Mouse (Mus musculus): ENCODE results near the gene Atp1a3. TPM values are rescaled to one million over a fixed set of nuclear protein-coding genes. Genes with fewer than 3 reads are reported as not detected.
A peak's percentile ranks its signal among the peaks of the same experiment; 100 is the strongest.

Gene Atp1a3
- total RNA-seq, 2 experiments from 2014 or later, result 0.75 TPM; not detected in 1

DNA sequence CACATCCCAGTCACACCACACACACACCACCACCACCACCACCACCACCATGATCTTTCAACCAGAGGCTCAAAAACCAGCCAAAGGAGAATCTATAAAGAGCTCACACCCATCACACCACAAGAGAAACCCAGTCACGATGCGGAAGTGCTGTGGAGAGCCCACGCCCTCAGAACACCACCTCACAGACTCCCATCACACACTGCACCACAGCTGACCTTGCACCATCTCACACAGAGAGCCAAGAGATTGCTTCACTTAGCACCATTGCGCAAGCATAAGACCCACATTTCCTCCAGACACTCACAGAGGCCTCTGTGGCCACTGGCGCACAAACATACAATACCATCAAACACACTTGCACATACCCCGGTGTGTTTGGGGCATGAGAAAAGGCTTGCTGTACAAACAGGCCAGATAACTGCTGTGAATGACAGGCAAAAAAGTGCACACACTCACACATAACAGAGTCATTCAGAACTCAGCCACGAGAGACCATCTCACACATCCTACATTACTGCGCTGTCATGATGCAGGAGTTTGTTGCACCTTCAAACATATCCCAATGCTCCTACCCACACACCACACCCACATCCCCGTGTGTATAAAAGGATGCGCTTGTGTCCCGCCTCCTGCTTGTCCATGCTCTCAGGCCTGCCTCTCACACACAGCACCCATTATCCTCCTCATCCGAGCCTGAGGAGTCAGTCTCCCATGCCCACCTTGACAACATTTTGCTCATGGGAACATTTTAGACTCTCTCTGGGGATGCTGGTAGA is 1.0 kb upstream of the Atp1a3 start:
- no peak for ATAC-seq (replicated peaks; ENCODE audit: low FRiP score, low TSS enrichment, poor library complexity, severe bottlenecking)

DNA sequence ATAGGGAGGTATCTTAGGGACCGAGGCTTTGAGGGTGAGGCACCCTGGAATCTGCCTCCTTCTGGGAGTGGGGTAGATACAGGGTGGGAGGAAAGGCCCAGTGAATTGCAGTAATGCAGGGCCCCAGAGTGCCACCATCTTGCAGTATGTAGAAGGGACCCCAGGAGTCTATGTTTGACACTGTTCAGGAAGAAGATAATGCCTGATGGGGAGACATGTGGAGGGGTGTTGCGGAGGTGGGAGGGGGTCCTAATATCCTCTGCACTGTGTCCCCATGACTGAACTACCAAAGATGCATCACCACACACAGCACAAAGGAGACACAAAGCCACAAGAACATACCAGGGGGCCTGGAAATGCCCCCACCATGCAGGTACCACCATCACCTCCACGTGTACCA is 413 bp upstream of the Atp1a3 start:
- ATAC-seq (replicated peaks; ENCODE audit: low FRiP score, low TSS enrichment, poor library complexity, severe bottlenecking), result no peak

DNA sequence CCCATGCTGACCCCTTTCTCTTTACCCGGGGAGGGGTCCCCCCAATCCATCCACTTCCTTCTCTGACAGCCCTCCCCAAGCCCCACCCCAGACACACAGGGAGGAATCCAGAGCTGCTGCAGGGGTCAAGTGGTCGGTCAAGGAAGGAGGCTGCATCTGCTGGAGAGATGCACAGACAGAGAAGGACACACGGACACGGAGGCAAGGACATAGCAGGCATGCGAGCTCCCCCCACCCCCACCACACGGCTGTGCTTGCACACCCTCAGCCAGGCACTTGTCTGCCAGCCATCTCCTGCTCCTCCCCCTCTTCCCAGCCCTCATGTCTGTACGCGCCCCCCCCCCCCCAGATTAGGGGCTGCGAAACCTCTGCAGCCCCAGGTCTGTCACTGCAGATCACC is 952 bp downstream of the Atp1a3 start:
- no peak for ATAC-seq (replicated peaks; ENCODE audit: low FRiP score, low TSS enrichment, poor library complexity, severe bottlenecking)

DNA sequence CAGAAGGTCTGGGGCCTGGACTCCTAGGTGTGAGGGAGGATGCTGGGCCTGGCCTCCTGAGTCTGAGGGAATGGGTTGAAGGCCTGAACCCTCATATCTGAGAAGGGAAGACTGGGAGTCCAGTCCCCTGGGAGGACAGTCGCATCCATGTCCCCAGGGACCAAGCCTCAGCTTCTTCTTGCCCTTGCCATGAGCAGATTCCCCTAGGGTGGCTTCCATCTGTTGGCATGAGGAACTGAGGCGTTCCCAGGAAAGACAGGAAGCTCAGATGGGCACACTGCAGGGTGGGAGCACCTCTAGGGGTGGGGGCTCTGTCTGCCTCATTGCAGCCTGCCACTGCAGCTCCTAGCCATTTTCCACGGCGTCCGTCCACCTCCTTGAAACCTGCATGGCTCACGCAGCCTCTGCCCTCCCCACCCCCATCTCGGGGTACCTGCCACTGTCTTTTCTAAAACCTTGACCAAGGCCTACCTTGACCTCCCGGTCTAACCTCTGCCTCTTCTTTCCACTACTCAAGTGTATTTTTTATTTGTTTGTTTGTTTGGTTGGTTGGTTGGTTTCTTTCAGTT is 1.9 kb downstream of the Atp1a3 start:
- ATAC-seq (replicated peaks; ENCODE audit: low FRiP score, low TSS enrichment, poor library complexity, severe bottlenecking), result no peak

DNA sequence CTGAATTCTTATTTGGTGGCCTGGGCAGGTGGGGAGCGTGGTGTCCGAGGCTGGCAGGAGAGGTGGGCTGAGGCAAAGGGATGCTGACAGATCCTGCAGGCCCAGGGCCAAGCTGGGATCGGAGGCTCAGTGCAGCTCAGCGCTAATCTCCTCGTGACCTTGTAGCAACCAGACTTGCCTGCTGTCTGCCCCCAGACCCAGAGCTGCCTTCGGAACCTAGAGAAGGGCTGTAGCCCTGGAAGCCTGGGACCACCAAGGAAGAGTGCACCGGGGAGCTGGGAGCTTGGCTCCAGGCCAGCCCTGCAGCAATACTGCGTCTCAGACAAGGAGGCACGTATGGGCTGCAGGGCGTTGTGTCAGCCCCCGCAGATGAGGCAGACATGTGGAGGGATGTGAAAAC is 2.5 kb downstream of the Atp1a3 start:
- no peak for ATAC-seq (replicated peaks; ENCODE audit: low FRiP score, low TSS enrichment, poor library complexity, severe bottlenecking)

DNA sequence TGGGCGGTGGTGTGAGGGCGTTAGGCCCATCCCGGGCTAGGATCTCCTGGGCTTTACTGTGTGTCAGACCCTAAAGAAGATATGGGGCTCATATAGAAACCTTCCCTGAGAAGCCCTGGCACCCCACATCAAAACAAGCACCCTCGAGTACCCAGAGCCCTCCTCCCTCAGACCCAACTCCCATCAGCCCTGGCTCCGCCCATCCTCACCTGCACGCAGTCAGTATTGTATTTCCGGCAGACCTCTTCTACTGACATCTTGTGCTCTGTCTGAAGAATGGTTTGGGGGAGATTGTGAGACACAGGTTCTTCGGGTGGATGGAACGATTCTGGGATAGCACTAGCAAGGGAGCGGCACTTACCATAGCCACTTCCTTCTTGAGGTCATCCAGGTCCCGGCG is 5.0 kb downstream of the Atp1a3 start:
- ATAC-seq (replicated peaks; ENCODE audit: low FRiP score, low TSS enrichment, poor library complexity, severe bottlenecking), result no peak

DNA sequence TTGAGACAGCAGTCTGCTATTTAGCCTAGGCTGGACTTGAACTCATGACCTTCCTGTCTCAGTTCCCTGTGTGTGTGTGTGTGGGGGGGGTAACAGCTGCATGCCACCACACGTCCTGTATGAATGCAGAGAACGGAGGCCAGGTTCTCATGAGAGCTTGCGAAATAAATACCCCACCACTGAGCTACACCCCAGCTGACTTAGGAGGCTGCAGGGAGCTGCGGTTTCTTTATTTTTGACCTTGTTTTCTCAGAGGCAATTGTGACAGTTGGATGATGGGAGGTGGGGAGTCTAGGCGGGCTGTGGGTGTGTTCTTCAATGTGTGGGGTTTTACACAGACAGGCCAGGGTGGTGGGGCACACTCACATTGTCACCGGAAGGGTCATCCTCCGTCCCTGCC is 5.5 kb downstream of the Atp1a3 start:
- ATAC-seq (replicated peaks; ENCODE audit: low FRiP score, low TSS enrichment, poor library complexity, severe bottlenecking), result no peak

DNA sequence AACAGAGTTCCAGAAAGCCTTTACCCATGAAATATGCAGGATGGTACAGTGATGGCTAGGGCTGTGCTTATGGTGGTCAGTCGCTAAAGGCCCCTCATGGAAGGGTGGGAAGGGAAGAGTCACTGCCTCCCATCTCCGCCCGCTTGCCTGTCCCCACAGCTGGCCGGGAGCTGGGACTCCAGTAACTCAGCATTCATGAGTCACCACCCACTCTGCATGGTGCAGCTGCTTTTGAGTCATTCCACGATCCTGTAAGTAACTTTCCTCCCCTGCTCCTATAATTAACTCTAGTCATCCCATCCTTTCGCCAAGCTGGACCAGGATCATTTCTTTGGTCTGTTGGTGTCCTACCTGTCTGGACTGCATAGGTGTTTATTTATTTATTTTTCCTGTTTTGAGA is 12.7 kb downstream of the Atp1a3 start:
- ATAC-seq (replicated peaks; ENCODE audit: low FRiP score, low TSS enrichment, poor library complexity, severe bottlenecking), result no peak

DNA sequence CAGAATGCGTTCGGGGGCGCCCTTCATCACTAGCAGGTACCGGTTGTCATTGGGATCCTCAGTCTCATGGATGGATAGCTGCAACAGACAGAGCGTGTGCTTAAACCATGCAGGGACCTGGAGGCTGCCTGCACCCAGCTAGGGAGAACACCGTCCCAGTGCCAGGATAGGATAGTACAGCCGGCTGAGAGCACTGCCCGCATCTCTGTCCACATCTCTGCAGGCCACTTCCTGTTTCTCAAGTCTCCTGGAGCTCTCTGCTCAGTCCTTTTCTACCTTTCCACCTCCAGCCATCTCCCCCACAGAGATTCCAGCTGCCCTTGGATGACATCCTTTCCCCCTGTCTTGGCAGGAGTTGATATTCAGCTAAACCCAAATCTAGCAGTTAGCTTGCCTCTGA is 15.3 kb downstream of the Atp1a3 start:
- ATAC-seq (replicated peaks; ENCODE audit: low FRiP score, low TSS enrichment, poor library complexity, severe bottlenecking), result no peak

DNA sequence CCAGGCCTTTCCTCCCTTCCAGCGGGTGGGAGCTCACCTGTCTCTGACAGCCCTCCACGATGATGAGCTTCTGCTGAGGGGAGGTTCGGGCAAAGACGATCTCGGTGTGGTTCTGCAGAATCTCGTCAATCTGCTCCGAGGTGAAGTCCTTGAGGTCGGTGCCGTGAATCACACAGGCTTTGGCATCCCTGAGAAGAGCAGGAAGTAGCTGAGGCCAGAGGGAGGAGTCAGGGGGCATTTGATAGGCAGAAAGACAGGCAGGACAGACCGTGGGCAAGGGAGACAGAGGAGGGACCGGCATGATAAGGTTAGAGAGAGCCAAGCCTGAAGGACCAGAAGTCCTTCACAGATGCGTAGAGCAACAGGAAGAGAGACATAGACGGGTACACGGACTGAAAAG is 17.8 kb downstream of the Atp1a3 start:
- no peak for ATAC-seq (replicated peaks; ENCODE audit: low FRiP score, low TSS enrichment, poor library complexity, severe bottlenecking)

DNA sequence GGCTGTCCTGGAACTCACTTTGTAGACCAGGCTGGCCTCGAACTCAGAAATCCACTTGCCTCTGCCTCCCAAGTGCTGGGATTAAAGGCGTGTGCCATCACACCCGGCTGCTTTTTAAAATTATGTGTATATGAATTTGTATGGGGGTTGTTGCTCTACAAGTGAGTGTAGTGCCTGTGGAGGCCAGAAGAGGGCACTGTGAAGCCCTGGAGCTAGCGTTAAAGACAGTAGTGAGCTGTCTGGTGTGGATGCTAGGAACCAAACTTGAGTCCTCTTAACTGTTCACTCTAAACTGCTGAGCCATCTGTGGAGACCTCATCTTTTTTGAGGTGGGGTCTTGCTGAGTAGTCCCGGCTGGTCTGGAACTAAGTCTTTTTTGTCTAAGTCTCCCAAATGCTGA is 20.0 kb downstream of the Atp1a3 start:
- no peak for ATAC-seq (replicated peaks; ENCODE audit: low FRiP score, low TSS enrichment, poor library complexity, severe bottlenecking)

DNA sequence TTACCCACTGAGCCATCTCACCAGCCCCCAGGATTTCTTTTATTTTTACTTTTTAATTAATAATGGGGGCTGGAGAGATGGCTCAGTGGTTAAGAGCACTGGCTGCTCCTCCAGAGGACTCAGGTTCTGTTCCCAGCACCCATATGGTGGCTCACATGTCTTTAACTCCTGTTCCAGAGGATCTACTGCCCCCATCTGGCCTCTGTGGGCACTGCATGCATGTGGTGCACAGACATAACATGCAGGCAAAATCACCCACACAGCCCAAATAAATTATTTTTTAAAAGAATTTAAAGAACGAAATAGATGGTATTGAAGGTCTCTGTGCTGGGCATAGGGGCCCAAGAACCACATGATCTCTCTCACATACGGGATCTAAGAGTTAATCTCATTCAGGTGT is 21.5 kb downstream of the Atp1a3 start:
- no peak for ATAC-seq (replicated peaks; ENCODE audit: low FRiP score, low TSS enrichment, poor library complexity, severe bottlenecking)

DNA sequence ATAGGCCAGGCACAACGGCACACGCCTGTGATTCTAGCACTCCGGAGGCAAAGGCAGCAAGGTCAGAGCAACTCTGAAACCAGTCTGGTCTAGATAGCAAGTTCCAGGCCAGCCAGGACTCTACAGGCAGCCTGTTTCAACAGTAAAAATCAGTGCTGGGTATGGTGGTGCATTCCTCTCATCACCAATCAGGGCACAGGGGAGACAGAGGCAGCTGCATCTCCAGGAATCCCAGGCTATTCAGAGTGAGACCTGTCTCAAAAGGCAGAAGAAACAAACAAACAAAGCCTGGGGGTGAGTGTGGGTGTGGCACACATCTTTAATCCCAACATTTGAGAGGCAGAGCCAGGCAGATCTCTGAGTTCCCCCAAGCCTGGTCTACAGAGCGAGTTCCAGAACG is 22.4 kb downstream of the Atp1a3 start:
- ATAC-seq (replicated peaks; ENCODE audit: low FRiP score, low TSS enrichment, poor library complexity, severe bottlenecking), result no peak

DNA sequence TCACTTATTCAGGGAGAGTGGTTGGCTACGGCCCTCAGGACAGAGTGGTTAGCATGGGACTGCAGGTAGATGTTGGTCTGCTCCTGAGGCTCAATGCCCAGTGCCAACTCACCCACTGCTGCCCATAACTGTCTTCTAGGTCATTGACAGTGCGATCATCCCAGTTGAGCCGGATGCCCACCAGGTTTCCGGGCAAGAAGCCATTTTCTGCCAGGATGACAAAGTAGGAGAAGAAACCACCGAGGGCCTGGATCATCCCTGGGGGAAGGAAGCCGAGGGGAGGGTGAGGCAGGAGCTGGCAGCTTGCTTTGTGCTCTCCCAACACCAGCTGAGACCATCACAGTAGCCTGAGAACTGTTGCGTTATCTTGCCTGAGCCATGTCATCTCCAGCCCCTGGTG is 25.3 kb downstream of the Atp1a3 start:
- ATAC-seq (replicated peaks; ENCODE audit: low FRiP score, low TSS enrichment, poor library complexity, severe bottlenecking), result no peak

DNA sequence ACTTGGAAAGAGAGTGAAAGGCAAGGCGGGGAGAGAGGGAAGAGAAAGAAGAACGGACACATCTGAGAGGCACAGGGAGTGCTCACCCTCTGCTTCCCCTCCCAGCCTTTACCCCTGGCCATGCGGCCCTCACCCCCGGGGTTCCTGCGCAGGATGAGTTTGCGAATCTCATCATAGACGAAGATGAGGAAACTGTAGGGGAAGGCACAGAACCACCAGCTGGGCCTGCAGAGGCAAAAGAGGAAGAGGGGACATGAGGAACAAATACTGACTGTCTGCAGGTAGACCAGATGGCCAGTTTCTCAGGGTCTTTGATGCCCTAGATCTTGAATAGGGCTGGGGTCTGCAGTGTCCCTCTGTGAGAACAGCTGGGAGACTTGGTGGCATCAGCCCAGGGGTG is 27.0 kb downstream of the Atp1a3 start:
- no peak for ATAC-seq (replicated peaks; ENCODE audit: low FRiP score, low TSS enrichment, poor library complexity, severe bottlenecking)

DNA sequence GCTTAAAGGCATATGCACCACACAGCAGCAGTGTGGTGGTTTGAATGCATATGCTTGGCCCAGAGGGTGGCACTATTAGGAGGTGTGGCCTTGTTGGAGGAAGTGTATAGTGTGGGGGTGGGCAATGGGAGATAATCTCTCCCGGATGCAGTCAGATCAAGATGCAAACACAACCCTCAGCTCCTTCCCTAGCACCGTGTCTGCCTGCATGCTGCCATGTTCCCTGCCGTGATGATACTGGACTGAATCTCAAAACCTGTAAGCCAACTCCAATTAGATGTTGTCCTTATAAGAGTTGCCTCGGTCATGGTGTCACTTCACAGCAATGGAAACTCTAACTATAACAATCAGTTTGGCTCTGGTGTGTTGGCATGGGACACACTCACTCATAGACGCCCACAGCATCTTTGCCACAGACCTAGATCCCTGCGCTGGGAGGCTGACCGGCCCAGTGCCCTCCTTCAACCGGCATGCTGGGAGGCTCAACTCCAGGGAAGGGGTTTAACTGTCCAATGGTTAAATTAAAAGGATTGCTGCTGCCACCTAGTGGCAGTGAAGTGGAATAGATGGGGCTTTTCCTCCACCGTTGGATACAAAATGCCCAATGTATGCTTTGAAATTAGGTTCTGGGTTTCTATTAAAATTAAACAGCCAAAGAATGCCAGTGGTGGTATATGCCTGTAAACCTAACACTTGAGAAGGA is 30.7 kb downstream of the Atp1a3 start:
- ATAC-seq (replicated peaks; ENCODE audit: low FRiP score, low TSS enrichment, poor library complexity, severe bottlenecking), result peak; percentile 21

DNA sequence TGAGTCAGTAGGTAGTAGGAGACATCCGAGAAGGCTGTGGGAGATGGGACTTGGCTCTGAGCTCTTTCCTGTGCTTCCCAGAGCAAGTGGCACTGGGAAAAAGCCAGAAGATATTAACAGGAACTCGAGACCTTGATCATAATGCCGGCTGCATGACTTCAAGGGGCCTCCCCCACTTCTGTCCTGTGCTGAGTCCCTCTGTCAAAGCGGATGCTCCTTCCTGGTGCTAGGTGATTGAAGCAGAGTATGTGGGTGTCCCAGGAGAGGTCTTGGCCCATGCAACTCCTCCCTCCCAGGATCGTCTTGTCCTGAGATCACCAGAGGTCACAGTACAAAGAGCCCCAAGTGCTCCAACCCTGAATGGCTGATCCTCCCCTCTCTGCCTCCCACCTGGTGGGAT is 31.9 kb downstream of the Atp1a3 start:
- no peak for ATAC-seq (replicated peaks; ENCODE audit: low FRiP score, low TSS enrichment, poor library complexity, severe bottlenecking)

DNA sequence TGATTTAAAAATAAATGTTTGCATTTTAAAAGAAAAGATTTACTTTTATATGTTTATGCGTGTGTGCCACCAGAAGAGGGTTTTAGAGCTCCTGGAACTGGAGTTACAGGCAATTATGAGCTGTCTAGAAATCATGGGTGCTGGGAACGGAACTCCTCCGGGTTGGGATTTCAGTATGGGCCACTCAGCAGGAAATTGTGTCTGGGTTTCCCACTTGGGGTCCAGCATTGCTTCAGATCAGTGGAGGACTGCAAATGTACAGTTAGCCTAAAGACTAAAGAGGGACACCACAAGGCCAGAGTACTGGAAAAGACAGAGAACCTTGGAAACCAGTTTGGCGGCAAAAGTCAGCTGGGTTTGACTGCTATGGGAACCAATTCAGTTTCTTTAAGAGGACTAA is 32.5 kb downstream of the Atp1a3 start:
- no peak for ATAC-seq (replicated peaks; ENCODE audit: low FRiP score, low TSS enrichment, poor library complexity, severe bottlenecking)

DNA sequence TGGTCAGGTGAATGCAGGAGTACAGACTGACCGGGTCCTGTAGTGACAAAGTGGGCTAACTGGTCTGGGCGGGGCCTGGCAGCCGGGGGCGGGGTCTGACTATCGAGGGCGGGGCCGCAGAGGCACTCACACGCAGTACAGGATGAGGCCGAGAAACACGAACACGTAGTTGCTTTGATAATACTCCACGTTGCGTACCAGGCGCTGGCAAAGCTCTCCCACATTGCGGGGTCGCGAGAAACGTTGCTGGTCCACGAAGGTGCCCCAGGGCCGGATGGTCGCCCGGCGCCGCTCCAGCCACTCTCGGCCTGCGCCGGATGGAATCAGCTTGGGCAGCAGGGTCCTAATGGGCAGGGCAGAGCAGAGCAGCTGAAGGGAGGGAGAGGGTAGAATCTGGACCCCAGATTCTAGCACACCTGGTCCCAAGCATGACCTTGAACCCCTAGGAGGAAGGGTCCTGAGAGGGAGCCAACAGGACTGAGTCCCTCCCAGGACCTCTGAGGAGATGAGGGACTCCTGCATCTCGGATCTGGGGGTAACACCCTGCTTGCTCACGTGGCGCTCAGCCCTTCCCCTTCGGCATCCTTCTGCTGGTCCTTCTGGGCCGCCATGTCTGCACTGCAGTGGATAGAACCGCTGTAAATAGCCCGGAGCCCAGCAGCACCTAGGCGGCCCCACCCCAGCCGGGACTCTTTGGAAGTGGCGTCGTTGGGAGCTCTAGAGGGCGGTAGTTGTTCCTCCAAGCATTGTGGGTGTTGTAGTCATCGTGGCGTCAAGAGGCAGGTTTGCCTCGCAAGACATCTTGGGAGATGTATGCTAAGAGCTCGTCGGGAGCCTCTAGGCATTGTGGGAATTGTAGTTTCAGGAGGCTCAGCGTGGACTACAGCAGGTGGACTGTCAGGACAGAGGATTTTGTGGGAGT is 33.5 kb downstream of the Atp1a3 start, which contains the start of gene Rabac1:
Gene Rabac1, minus strand, starts transcription at position 783 of the 922 bp plus-strand sequence.
- peak; percentile 94 for ATAC-seq (replicated peaks; ENCODE audit: low FRiP score, low TSS enrichment, poor library complexity, severe bottlenecking)

Measured in megakaryocyte-erythroid progenitor cell, adult 5-6 weeks (primary cell).